Mouse (Mus musculus) 3134 (cell line): ENCODE measurements around the gene Mcpt1.
"Not testable (repeated sequence)": the region's sequence is repeated elsewhere in the genome, so short reads cannot be mapped to it uniquely, and the experiment has no call there.

Source experiments
- DNase-seq: peaks from one replicate; pipeline ENCODE4 v3.0.0-alpha.2; 2011; ENCODE audit warnings: low spot score; ENCODE audit not compliant: insufficient read length; ENCODE audit errors: extremely low read depth

The Mcpt1 gene

GRCm38 (mm10) chr14:56017671-56018070, at the start of gene Mcpt1:
Mcpt1 (plus strand) TSS chr14:56017971.
- not testable (repeated sequence) for DNase-seq

- DNase-seq: not testable (repeated sequence)
These were observed 30.3 kb upstream of the Mcpt1 start for GRCm38 (mm10) chr14:55987464-55987863.

DNA sequence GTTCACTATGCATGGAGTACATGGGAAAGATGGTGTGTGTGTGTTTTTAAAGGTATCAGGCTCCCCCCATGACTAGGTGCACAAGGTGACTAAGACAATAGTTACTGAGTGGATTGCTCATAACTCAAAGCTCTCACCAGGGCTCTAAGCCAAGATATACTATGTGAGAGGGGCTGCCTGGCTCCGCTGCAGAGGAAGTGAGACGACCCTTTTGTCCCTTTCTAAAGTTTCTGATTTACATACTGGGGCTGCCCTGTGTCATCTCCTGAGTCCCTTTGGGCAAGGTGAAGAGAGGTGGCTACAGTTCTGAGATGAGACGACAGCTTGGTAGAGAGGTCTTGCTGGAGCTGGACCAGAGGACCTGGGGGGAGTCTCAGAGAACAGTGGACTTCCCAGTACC, 4.6 kb upstream of the Mcpt1 start:
- no peak for DNase-seq

DNA sequence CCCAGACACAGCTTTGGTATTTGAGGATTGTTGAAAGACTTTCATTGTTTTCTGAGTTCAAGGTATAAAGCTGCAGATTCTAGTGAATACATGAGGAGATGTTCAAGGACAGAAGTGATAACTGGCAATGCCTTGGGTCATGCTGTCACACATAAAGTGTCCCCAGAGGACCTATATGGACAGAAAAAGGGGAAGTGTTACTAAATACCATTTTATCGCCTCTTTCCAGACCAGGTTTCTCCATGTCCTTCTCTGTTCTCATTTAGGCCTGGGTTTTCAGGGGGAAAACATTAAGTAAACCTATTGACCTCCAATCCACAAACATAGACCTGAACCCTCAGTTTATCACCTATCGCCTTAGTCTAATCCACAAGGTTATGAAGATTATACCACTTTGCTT, 3.8 kb upstream of the Mcpt1 start:
- no peak for DNase-seq

- DNase-seq: no peak
These were observed 1.7 kb downstream of the Mcpt1 start for GRCm38 (mm10) chr14:56019446-56019845.

GRCm38 (mm10) chr14:56021305-56021704, 3.5 kb downstream of the Mcpt1 start:
- not testable (repeated sequence) for DNase-seq

- DNase-seq: not testable (repeated sequence)
These were observed 12.6 kb downstream of the Mcpt1 start, which contains the start of gene Mcpt9 for GRCm38 (mm10) chr14:56030395-56030794. Mcpt9 (minus strand) TSS chr14:56030495.

DNA sequence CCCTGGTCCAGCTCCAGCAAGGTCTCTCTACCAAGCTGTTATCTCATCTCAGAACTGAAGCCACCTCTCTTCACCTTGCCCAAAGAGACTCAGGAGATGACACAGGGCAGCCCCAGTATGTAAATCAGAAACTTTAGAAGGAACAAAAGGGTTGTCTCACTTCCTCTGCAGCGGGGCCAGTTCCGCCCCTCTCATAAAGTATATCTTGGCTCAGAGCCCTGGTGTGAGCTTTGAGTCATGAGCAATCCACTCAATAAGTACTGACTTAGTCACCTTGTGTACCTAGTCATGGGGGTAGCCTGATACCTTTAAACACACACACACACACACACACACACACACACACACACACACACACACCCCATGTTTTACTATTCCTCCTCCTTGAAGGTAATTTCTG, 16.7 kb downstream of the Mcpt1 start:
- peak; percentile 20 for DNase-seq

DNA sequence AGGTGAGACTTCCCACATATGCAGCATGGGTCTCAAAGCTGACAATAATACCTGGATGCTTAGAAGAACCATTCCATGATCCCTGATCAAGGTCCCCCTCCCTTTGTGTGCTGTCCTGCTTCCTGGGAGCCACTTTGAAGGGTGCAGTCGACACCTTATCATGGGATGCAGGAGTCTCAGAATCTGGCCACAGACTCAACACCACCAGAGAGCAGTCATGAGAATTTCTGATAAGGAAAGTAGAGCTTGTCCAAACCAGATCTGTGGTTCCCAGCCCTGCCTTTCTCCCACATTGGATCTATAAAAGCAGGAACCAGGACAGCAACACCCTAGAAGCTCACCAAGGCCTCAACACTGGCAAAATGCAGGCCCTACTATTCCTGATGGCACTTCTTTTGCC, 24.0 kb downstream of the Mcpt1 start, which contains the start of gene Mcpt2:
Gene Mcpt2, plus strand, starts transcription at position 250 of the 400 bp plus-strand sequence.
- not testable (repeated sequence) for DNase-seq

- no peak for DNase-seq
These were observed 37.6 kb downstream of the Mcpt1 start for GRCm38 (mm10) chr14:56055408-56055807.

DNA sequence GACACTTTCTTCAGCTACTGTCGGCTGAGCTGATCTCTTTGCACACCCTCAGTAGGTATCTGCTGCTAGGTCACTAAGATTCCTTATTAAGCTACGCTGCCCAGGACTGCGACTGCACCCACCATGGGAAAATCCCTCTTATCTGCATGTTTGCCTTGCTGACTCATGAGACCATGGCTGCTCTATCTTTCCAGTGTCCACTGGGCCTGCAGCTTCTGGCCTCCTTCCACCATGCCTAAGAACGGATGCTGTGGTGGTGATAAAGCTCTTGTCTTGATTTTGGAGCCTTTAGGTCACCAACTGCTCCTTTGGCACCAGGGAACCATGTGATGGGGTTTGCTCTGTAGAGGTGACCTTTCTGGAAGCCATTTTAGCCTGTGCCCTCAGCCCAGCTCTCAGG, 40.0 kb downstream of the Mcpt1 start:
- DNase-seq: no peak

DNA sequence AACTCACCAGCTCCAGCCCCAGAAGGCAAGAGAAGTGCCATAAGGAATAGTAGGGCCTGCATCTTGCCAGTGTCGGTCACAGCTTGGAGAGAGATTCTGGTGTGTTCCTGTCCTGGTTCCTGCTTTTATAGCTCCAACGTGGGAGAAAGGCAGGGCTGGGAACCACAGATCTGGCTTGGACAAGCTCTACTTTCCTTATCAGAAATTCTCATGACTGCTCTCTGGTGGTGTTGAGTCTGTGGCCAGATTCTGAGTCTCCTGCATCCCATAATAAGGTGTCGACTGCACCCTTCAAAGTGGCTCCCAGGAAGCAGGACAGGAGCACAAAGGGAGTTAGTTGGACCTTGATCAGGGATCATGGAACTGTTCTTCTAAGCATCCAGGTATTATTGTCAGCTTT, 44.4 kb downstream of the Mcpt1 start, which contains the start of gene Mcpt4:
Gene Mcpt4, minus strand, starts transcription at position 101 of the 400 bp plus-strand sequence.
- DNase-seq: not testable (repeated sequence)
